Mouse (Mus musculus): ENCODE results near the gene Clba1. TPM values are rescaled to one million over a fixed set of nuclear protein-coding genes. Genes with fewer than 3 reads are reported as not detected.
"Not testable (repeated sequence)": the region's sequence is repeated elsewhere in the genome, so short reads cannot be mapped to it uniquely, and the experiment has no call there.

Gene Clba1
- polyA plus RNA-seq, 1 experiment from 2014 or later: 14.7 TPM

GRCm38 (mm10) chr12:112832411-112832810 is 23.7 kb downstream of the Clba1 start:
- no peaks in the 10 kb centered on the region for H3K27me3 ChIP-seq (ENCODE audit: control insufficient read depth, insufficient read depth, low read length)
- H3K36me3 ChIP-seq (ENCODE audit: control insufficient read depth, insufficient read depth, low read length): peaks cover 2% of the 10 kb centered on the region; the same call in 1 of the 2 replicates
- H3K4me3 ChIP-seq (ENCODE audit: low read depth, low read length): no peak overlapping the region
- 94% methylated on average over 5 of the region's 5 CpGs for WGBS
- DNase-seq (ENCODE audit: low spot score, missing footprints) (no peak), ATAC-seq (ENCODE audit: low FRiP score) (no peak)
- no peak overlapping the region for H3K27ac ChIP-seq (ENCODE audit: low read depth, low read length)
- H3K4me2 ChIP-seq: no peak overlapping the region
- no peaks in the 10 kb centered on the region for H3K9me3 ChIP-seq (ENCODE audit: control insufficient read depth, low read length)
- peaks cover 14% of the 10 kb centered on the region for H3K4me1 ChIP-seq (ENCODE audit: control insufficient read depth, insufficient read depth, low read length)
- H3K9ac ChIP-seq (ENCODE audit: low read length): no peak overlapping the region

GRCm38 (mm10) chr12:112833527-112833926 is 24.8 kb downstream of the Clba1 start:
- no peak overlapping the region for H3K27ac ChIP-seq (ENCODE audit: low read depth, low read length)
- no peaks in the 10 kb centered on the region for H3K27me3 ChIP-seq (ENCODE audit: control insufficient read depth, insufficient read depth, low read length)
- ATAC-seq (ENCODE audit: low FRiP score): no peak
- H3K9ac ChIP-seq (ENCODE audit: low read length): no peak overlapping the region
- WGBS: 88% methylated on average over 6 of the region's 6 CpGs
- no peak overlapping the region for H3K4me2 ChIP-seq
- no peak for DNase-seq (ENCODE audit: low spot score, missing footprints)
- H3K4me3 ChIP-seq (ENCODE audit: low read depth, low read length): no peak overlapping the region
- 0 out of 2 replicates have a peak, but pooled peaks cover 2% of the 10 kb centered on the region for H3K36me3 ChIP-seq (ENCODE audit: control insufficient read depth, insufficient read depth, low read length)
- H3K9me3 ChIP-seq (ENCODE audit: control insufficient read depth, low read length): no peaks in the 10 kb centered on the region
- H3K4me1 ChIP-seq (ENCODE audit: control insufficient read depth, insufficient read depth, low read length): peaks cover 7% of the 10 kb centered on the region

GRCm38 (mm10) chr12:112835046-112835445 is 26.3 kb downstream of the Clba1 start:
- Histone ChIP-seq H3K36me3 (ENCODE audit: control insufficient read depth, insufficient read depth, low read length) (0 out of 2 replicates have a peak, but pooled peaks cover 2% of the 10 kb centered on the region), H3K4me3 (ENCODE audit: low read depth, low read length) (no peak overlapping the region), H3K4me1 (ENCODE audit: control insufficient read depth, insufficient read depth, low read length) (peaks cover 7% of the 10 kb centered on the region), H3K27ac (ENCODE audit: low read depth, low read length) (no peak overlapping the region), H3K9ac (ENCODE audit: low read length) (no peak overlapping the region), H3K9me3 (ENCODE audit: control insufficient read depth, low read length) (no peaks in the 10 kb centered on the region), H3K4me2 (no peak overlapping the region), H3K27me3 (ENCODE audit: control insufficient read depth, insufficient read depth, low read length) (no peaks in the 10 kb centered on the region)
- WGBS: 62% methylated on average over 2 of the region's 2 CpGs
- ATAC-seq (ENCODE audit: low FRiP score) (no peak), DNase-seq (ENCODE audit: low spot score, missing footprints) (no peak)

- H3K36me3 ChIP-seq (ENCODE audit: control insufficient read depth, insufficient read depth, low read length): no peaks in the 10 kb centered on the region
- no peak overlapping the region for H3K27ac ChIP-seq (ENCODE audit: low read depth, low read length)
- no peak for DNase-seq (ENCODE audit: low spot score, missing footprints)
- no peaks in the 10 kb centered on the region for H3K9me3 ChIP-seq (ENCODE audit: control insufficient read depth, low read length)
- H3K4me1 ChIP-seq (ENCODE audit: control insufficient read depth, insufficient read depth, low read length): no peaks in the 10 kb centered on the region
- WGBS: 84% methylated on average over 25 of the region's 25 CpGs
- no peak overlapping the region for H3K9ac ChIP-seq (ENCODE audit: low read length)
- ATAC-seq (ENCODE audit: low FRiP score): no peak
- no peaks in the 10 kb centered on the region for H3K27me3 ChIP-seq (ENCODE audit: control insufficient read depth, insufficient read depth, low read length)
- no peak overlapping the region for H3K4me3 ChIP-seq (ENCODE audit: low read depth, low read length)
- H3K4me2 ChIP-seq: no peak overlapping the region
These were observed 31.7 kb downstream of the Clba1 start for GRCm38 (mm10) chr12:112840209-112841086.

GRCm38 (mm10) chr12:112841338-112841892 is 32.7 kb downstream of the Clba1 start:
- not testable (repeated sequence) for H3K4me2 ChIP-seq; H3K27ac ChIP-seq (ENCODE audit: low read depth, low read length); H3K4me3 ChIP-seq (ENCODE audit: low read depth, low read length); H3K27me3 ChIP-seq (ENCODE audit: control insufficient read depth, insufficient read depth, low read length); H3K9me3 ChIP-seq (ENCODE audit: control insufficient read depth, low read length); ATAC-seq (ENCODE audit: low FRiP score); DNase-seq (ENCODE audit: low spot score, missing footprints); H3K9ac ChIP-seq (ENCODE audit: low read length); H3K4me1 ChIP-seq (ENCODE audit: control insufficient read depth, insufficient read depth, low read length); H3K36me3 ChIP-seq (ENCODE audit: control insufficient read depth, insufficient read depth, low read length)
- WGBS: 73% methylated on average over 4 of the region's 4 CpGs

GRCm38 (mm10) chr12:112842128-112842527 is 33.4 kb downstream of the Clba1 start:
- H3K4me3 ChIP-seq (ENCODE audit: low read depth, low read length); H3K9me3 ChIP-seq (ENCODE audit: control insufficient read depth, low read length); ATAC-seq (ENCODE audit: low FRiP score); H3K27me3 ChIP-seq (ENCODE audit: control insufficient read depth, insufficient read depth, low read length); DNase-seq (ENCODE audit: low spot score, missing footprints); H3K4me1 ChIP-seq (ENCODE audit: control insufficient read depth, insufficient read depth, low read length); H3K9ac ChIP-seq (ENCODE audit: low read length); H3K4me2 ChIP-seq; H3K27ac ChIP-seq (ENCODE audit: low read depth, low read length); H3K36me3 ChIP-seq (ENCODE audit: control insufficient read depth, insufficient read depth, low read length): not testable (repeated sequence)
- 89% methylated on average over 2 of the region's 2 CpGs for WGBS

GRCm38 (mm10) chr12:112843803-112844202 is 35.1 kb downstream of the Clba1 start:
- no peaks in the 10 kb centered on the region for H3K4me1 ChIP-seq (ENCODE audit: control insufficient read depth, insufficient read depth, low read length)
- WGBS: 26% methylated on average over 3 of the region's 3 CpGs
- no peaks in the 10 kb centered on the region for H3K9me3 ChIP-seq (ENCODE audit: control insufficient read depth, low read length)
- H3K36me3 ChIP-seq (ENCODE audit: control insufficient read depth, insufficient read depth, low read length): no peaks in the 10 kb centered on the region
- no peak overlapping the region for H3K27ac ChIP-seq (ENCODE audit: low read depth, low read length)
- DNase-seq (ENCODE audit: low spot score, missing footprints) (peak; percentile 97), ATAC-seq (ENCODE audit: low FRiP score) (peak; percentile 79)
- H3K27me3 ChIP-seq (ENCODE audit: control insufficient read depth, insufficient read depth, low read length): no peaks in the 10 kb centered on the region
- no peak overlapping the region for H3K9ac ChIP-seq (ENCODE audit: low read length)
- H3K4me3 ChIP-seq (ENCODE audit: low read depth, low read length): no peak overlapping the region
- no peak overlapping the region for H3K4me2 ChIP-seq

GRCm38 (mm10) chr12:112847880-112848279 is 39.1 kb downstream of the Clba1 start:
- H3K4me2 ChIP-seq: no peak overlapping the region
- H3K36me3 ChIP-seq (ENCODE audit: control insufficient read depth, insufficient read depth, low read length): no peaks in the 10 kb centered on the region
- ATAC-seq (ENCODE audit: low FRiP score) (no peak), DNase-seq (ENCODE audit: low spot score, missing footprints) (no peak)
- 100% methylated on average over 2 of the region's 2 CpGs for WGBS
- H3K4me1 ChIP-seq (ENCODE audit: control insufficient read depth, insufficient read depth, low read length): no peaks in the 10 kb centered on the region
- H3K27ac ChIP-seq (ENCODE audit: low read depth, low read length): no peak overlapping the region
- H3K9me3 ChIP-seq (ENCODE audit: control insufficient read depth, low read length): no peaks in the 10 kb centered on the region
- no peak overlapping the region for H3K9ac ChIP-seq (ENCODE audit: low read length)
- no peak overlapping the region for H3K4me3 ChIP-seq (ENCODE audit: low read depth, low read length)
- H3K27me3 ChIP-seq (ENCODE audit: control insufficient read depth, insufficient read depth, low read length): no peaks in the 10 kb centered on the region

- H3K9me3 ChIP-seq (ENCODE audit: control insufficient read depth, low read length): no peaks in the 10 kb centered on the region
- no peaks in the 10 kb centered on the region for H3K36me3 ChIP-seq (ENCODE audit: control insufficient read depth, insufficient read depth, low read length)
- no peak overlapping the region for H3K4me3 ChIP-seq (ENCODE audit: low read depth, low read length)
- no peak overlapping the region for H3K4me2 ChIP-seq
- 88% methylated on average over 11 of the region's 11 CpGs for WGBS
- ATAC-seq (ENCODE audit: low FRiP score) (no peak), DNase-seq (ENCODE audit: low spot score, missing footprints) (no peak)
- no peaks in the 10 kb centered on the region for H3K27me3 ChIP-seq (ENCODE audit: control insufficient read depth, insufficient read depth, low read length)
- no peak overlapping the region for H3K9ac ChIP-seq (ENCODE audit: low read length)
- no peak overlapping the region for H3K27ac ChIP-seq (ENCODE audit: low read depth, low read length)
- no peaks in the 10 kb centered on the region for H3K4me1 ChIP-seq (ENCODE audit: control insufficient read depth, insufficient read depth, low read length)
These were observed 40.7 kb downstream of the Clba1 start for GRCm38 (mm10) chr12:112849235-112850022.
